Mouse (Mus musculus) lung, adult 2 months (tissue): ENCODE data around the gene Fes.

Experiments
- CTCF ChIP-seq: fragments of 200-500 bp; IDR thresholded peaks from 2 replicates; pipeline ENCODE4 v1.5.1; 2011; ENCODE audit warnings: mild to moderate bottlenecking, low read length, control low read depth; ENCODE audit not compliant: insufficient read depth
- POLR2A ChIP-seq: fragments of 200-500 bp; IDR thresholded peaks from 2 replicates; pipeline ENCODE4 v1.6.1; 2011; ENCODE audit warnings: low read depth, mild to moderate bottlenecking, control low read depth, low read length, borderline replicate concordance; ENCODE audit errors: extremely low read depth

- TF ChIP-seq CTCF: no peak
- TF ChIP-seq POLR2A: no peak
Observed at GRCm38 (mm10) chr7:80372667-80373066, 15.1 kb downstream of the Fes start.
